Mouse (Mus musculus): ENCODE results near the gene Gzmm. TPM values are rescaled to one million over a fixed set of nuclear protein-coding genes. Genes with fewer than 3 reads are reported as not detected.

Gzmm gene
- polyA plus RNA-seq, 1 experiment from 2014 or later, result 0.26 TPM

- Histone ChIP-seq H3K4me3 (peak overlapping the region; percentile 66; the same call in 1 of the 2 replicates), H3K27me3 (replicated peaks) (peaks cover 92% of the 10 kb centered on the region), H3K9ac (no peak overlapping the region), H3K36me3 (no peaks in the 10 kb centered on the region), H3K4me2 (peak overlapping the region; percentile 86), H3K27ac (no peak overlapping the region), H3K9me3 (replicated peaks) (no peaks in the 10 kb centered on the region), H3K4me1 (peaks cover 30% of the 10 kb centered on the region)
- WGBS (ENCODE audit: insufficient replicate concordance), result 5% methylated on average over 43 of the region's 43 CpGs
- no peak for ATAC-seq
Measured at GRCm38 (mm10) chr10:79717640-79718357, 29.0 kb downstream of the Gzmm start.

- Histone ChIP-seq H3K9me3 (replicated peaks) (no peaks in the 10 kb centered on the region), H3K9ac (no peak overlapping the region), H3K27me3 (replicated peaks) (peaks cover 81% of the 10 kb centered on the region), H3K27ac (no peak overlapping the region), H3K4me2 (no peak overlapping the region), H3K36me3 (no peaks in the 10 kb centered on the region), H3K4me3 (no peak overlapping the region), H3K4me1 (peaks cover 18% of the 10 kb centered on the region)
- WGBS (ENCODE audit: insufficient replicate concordance), result 46% methylated on average over 5 of the region's 5 CpGs
- no peak for ATAC-seq
Measured at GRCm38 (mm10) chr10:79721089-79721488, 32.3 kb downstream of the Gzmm start.

GRCm38 (mm10) chr10:79723047-79723446, 34.2 kb downstream of the Gzmm start:
- no peak overlapping the region for H3K27ac ChIP-seq

GRCm38 (mm10) chr10:79723692-79724091, 34.9 kb downstream of the Gzmm start:
- Histone ChIP-seq H3K27me3 (replicated peaks) (peaks cover 71% of the 10 kb centered on the region), H3K4me1 (no peaks in the 10 kb centered on the region), H3K9ac (no peak overlapping the region), H3K36me3 (no peaks in the 10 kb centered on the region), H3K4me3 (no peak overlapping the region), H3K4me2 (no peak overlapping the region), H3K9me3 (replicated peaks) (0 out of 2 replicates have a peak, but pooled peaks cover 6% of the 10 kb centered on the region), H3K27ac (no peak overlapping the region)
- WGBS (ENCODE audit: insufficient replicate concordance), result 62% methylated on average over 7 of the region's 7 CpGs
- ATAC-seq, result no peak

More at GRCm38 (mm10) chr10:79723047-79723446, 34.2 kb downstream of the Gzmm start:
- Histone ChIP-seq H3K4me3 (no peak overlapping the region), H3K9ac (no peak overlapping the region), H3K9me3 (replicated peaks) (0 out of 2 replicates have a peak, but pooled peaks cover 6% of the 10 kb centered on the region), H3K27me3 (replicated peaks) (peaks cover 71% of the 10 kb centered on the region), H3K4me2 (no peak overlapping the region), H3K36me3 (no peaks in the 10 kb centered on the region), H3K4me1 (no peaks in the 10 kb centered on the region)
- ATAC-seq, result no peak
- WGBS (ENCODE audit: insufficient replicate concordance), result 57% methylated on average over 6 of the region's 6 CpGs

GRCm38 (mm10) chr10:79726090-79726489, 37.3 kb downstream of the Gzmm start:
- Histone ChIP-seq H3K9ac (no peak overlapping the region), H3K4me2 (no peak overlapping the region), H3K4me1 (no peaks in the 10 kb centered on the region), H3K9me3 (replicated peaks) (0 out of 2 replicates have a peak, but pooled peaks cover 6% of the 10 kb centered on the region), H3K4me3 (no peak overlapping the region), H3K36me3 (no peaks in the 10 kb centered on the region), H3K27me3 (replicated peaks) (peaks cover 56% of the 10 kb centered on the region), H3K27ac (no peak overlapping the region)
- 29% methylated on average over 11 of the region's 11 CpGs for WGBS (ENCODE audit: insufficient replicate concordance)
- ATAC-seq, result peak; percentile 69; the same call in 1 of the 2 replicates

GRCm38 (mm10) chr10:79728323-79729249, 39.8 kb downstream of the Gzmm start:
- H3K4me1 ChIP-seq, result no peaks in the 10 kb centered on the region
- 0 out of 2 replicates have a peak, but pooled peaks cover 6% of the 10 kb centered on the region for H3K9me3 ChIP-seq (replicated peaks)
- peaks cover 32% of the 10 kb centered on the region for H3K27me3 ChIP-seq (replicated peaks)
- no peak overlapping the region for H3K4me3 ChIP-seq
- no peak for ATAC-seq
- H3K36me3 ChIP-seq, result peaks cover 1% of the 10 kb centered on the region
- H3K4me2 ChIP-seq, result no peak overlapping the region
- 58% methylated on average over 28 of the region's 28 CpGs for WGBS (ENCODE audit: insufficient replicate concordance)
- H3K9ac ChIP-seq, result no peak overlapping the region
- H3K27ac ChIP-seq, result no peak overlapping the region

- Histone ChIP-seq H3K36me3 (peaks cover 10% of the 10 kb centered on the region), H3K27me3 (replicated peaks) (peaks cover 25% of the 10 kb centered on the region), H3K9ac (no peak overlapping the region), H3K4me1 (no peaks in the 10 kb centered on the region), H3K27ac (no peak overlapping the region), H3K4me3 (no peak overlapping the region), H3K4me2 (no peak overlapping the region), H3K9me3 (replicated peaks) (0 out of 2 replicates have a peak, but pooled peaks cover 6% of the 10 kb centered on the region)
- no peak for ATAC-seq
- 68% methylated on average over 13 of the region's 13 CpGs for whole genome bisulfite sequencing (ENCODE audit: insufficient replicate concordance)
Measured at GRCm38 (mm10) chr10:79729357-79729965, 40.6 kb downstream of the Gzmm start.

GRCm38 (mm10) chr10:79732500-79732899, 43.7 kb downstream of the Gzmm start:
- WGBS (ENCODE audit: insufficient replicate concordance), result 67% methylated on average over 1 of the region's 1 CpGs
- ATAC-seq, result no peak
- H3K27me3 ChIP-seq (replicated peaks), result peaks cover 37% of the 10 kb centered on the region

GRCm38 (mm10) chr10:79733847-79734246, 45.0 kb downstream of the Gzmm start:
- Histone ChIP-seq H3K9me3 (replicated peaks) (peaks cover 11% of the 10 kb centered on the region; the same call in 1 of the 2 replicates), H3K4me2 (no peak overlapping the region), H3K27ac (no peak overlapping the region), H3K36me3 (peaks cover 54% of the 10 kb centered on the region), H3K9ac (no peak overlapping the region), H3K27me3 (replicated peaks) (peaks cover 23% of the 10 kb centered on the region), H3K4me3 (no peak overlapping the region), H3K4me1 (no peaks in the 10 kb centered on the region)
- no peak for ATAC-seq
- WGBS (ENCODE audit: insufficient replicate concordance), result 90% methylated on average over 15 of the region's 15 CpGs

More at GRCm38 (mm10) chr10:79732500-79732899, 43.7 kb downstream of the Gzmm start:
- H3K9ac ChIP-seq, result no peak overlapping the region
- no peaks in the 10 kb centered on the region for H3K4me1 ChIP-seq
- H3K27ac ChIP-seq, result no peak overlapping the region
- peaks cover 40% of the 10 kb centered on the region for H3K36me3 ChIP-seq
- H3K9me3 ChIP-seq (replicated peaks), result peaks cover 12% of the 10 kb centered on the region; the same call in 1 of the 2 replicates
- no peak overlapping the region for H3K4me2 ChIP-seq
- H3K4me3 ChIP-seq, result no peak overlapping the region

- H3K27ac ChIP-seq, result no peak overlapping the region
- WGBS (ENCODE audit: insufficient replicate concordance), result 47% methylated on average over 52 of the region's 52 CpGs
- peaks cover 19% of the 10 kb centered on the region; the same call in 1 of the 2 replicates for H3K9me3 ChIP-seq (replicated peaks)
- no peak overlapping the region; the same call in 1 of the 2 replicates for H3K4me3 ChIP-seq
- ATAC-seq, result no peak
- H3K4me2 ChIP-seq, result peak overlapping the region; percentile 28
- H3K27me3 ChIP-seq (replicated peaks), result peaks cover 15% of the 10 kb centered on the region
- H3K9ac ChIP-seq, result no peak overlapping the region
- peaks cover 69% of the 10 kb centered on the region for H3K36me3 ChIP-seq
- no peaks in the 10 kb centered on the region for H3K4me1 ChIP-seq
Measured at GRCm38 (mm10) chr10:79735361-79735760, 46.5 kb downstream of the Gzmm start.

- Histone ChIP-seq H3K9me3 (replicated peaks) (peaks cover 19% of the 10 kb centered on the region; the same call in 1 of the 2 replicates), H3K4me1 (no peaks in the 10 kb centered on the region), H3K4me2 (no peak overlapping the region), H3K27me3 (replicated peaks) (peaks cover 15% of the 10 kb centered on the region), H3K27ac (no peak overlapping the region), H3K9ac (no peak overlapping the region), H3K36me3 (peaks cover 82% of the 10 kb centered on the region), H3K4me3 (no peak overlapping the region)
- ATAC-seq, result no peak
- WGBS (ENCODE audit: insufficient replicate concordance), result 87% methylated on average over 14 of the region's 14 CpGs
Measured at GRCm38 (mm10) chr10:79736706-79737105, 47.9 kb downstream of the Gzmm start.

Measured in liver, embryonic 12.5 days (tissue).